Mouse (Mus musculus) kidney, embryonic 16.5 days (tissue): Measurements from ENCODE around the gene Nrxn3. TPM values are rescaled to one million over a fixed set of nuclear protein-coding genes. Genes with fewer than 3 reads are reported as not detected.

Source experiments
- ATAC-seq: fragments of 200-750 bp; cut with Nextera tagmentation; 2 replicates; pipeline ENCODE4 v1.8.0; 2017; ENCODE audit warnings: moderate TSS enrichment; ENCODE audit not compliant: low FRiP score, low TSS enrichment
- H3K27ac ChIP-seq: fragments of 300-500 bp; sonication (generic); 2 replicates; pipeline ENCODE4 v1.5.1; 2014; ENCODE audit warnings: low read length
- H3K27me3 ChIP-seq: fragments of 300-500 bp; sonication (generic); 2 replicates; pipeline ENCODE4 v1.6.1; 2014; ENCODE audit warnings: low read length, control low read depth, mixed read lengths; ENCODE audit not compliant: insufficient read depth
- H3K36me3 ChIP-seq: fragments of 300-500 bp; sonication (generic); 2 replicates; pipeline ENCODE4 v1.6.1; 2014; ENCODE audit warnings: low read length, control low read depth, mixed read lengths; ENCODE audit not compliant: insufficient read depth
- H3K4me1 ChIP-seq: fragments of 300-500 bp; sonication (generic); 2 replicates; pipeline ENCODE4 v1.6.1; 2014; ENCODE audit warnings: low read length, control low read depth, mixed read lengths; ENCODE audit not compliant: insufficient read depth
- H3K4me2 ChIP-seq: fragments of 300-500 bp; sonication (generic); replicated peaks from 2 replicates; pipeline ENCODE4 v1.6.1; 2014; ENCODE audit warnings: low read depth, low read length
- H3K4me3 ChIP-seq: fragments of 300-500 bp; sonication (generic); 2 replicates; pipeline ENCODE4 v1.5.1; 2014; ENCODE audit warnings: mild to moderate bottlenecking, low read length
- H3K9ac ChIP-seq: fragments of 300-500 bp; sonication (generic); replicated peaks from 2 replicates; pipeline ENCODE4 v1.6.1; 2014; ENCODE audit warnings: low read length
- H3K9me3 ChIP-seq: fragments of 300-500 bp; sonication (generic); 2 replicates; pipeline ENCODE4 v1.6.1; 2016; ENCODE audit warnings: low read length, control low read depth
- WGBS: fragments of 180-500 bp; shearing (Covaris S2); extraction: QIAGEN DNeasy Blood & Tissue Kit; methylation state at CpG from one replicate; pipeline ENCODE4 v1.1.7; 2014; 5-methylcytosine and 5-hydroxymethylcytosine counted together
- polyA plus RNA-seq: library from polyadenylated mRNA; unstranded; fragments of >200 nt; fragmentation: Nextera tagmentation; extraction: Ambion mirVana; gene quantifications from 2 replicates; pipeline ENCODE4 v1.2.1, GENCODE M21; 2015

The Nrxn3 gene
- polyA plus RNA-seq, 1 experiment from 2014 or later: 5.1 TPM

DNA sequence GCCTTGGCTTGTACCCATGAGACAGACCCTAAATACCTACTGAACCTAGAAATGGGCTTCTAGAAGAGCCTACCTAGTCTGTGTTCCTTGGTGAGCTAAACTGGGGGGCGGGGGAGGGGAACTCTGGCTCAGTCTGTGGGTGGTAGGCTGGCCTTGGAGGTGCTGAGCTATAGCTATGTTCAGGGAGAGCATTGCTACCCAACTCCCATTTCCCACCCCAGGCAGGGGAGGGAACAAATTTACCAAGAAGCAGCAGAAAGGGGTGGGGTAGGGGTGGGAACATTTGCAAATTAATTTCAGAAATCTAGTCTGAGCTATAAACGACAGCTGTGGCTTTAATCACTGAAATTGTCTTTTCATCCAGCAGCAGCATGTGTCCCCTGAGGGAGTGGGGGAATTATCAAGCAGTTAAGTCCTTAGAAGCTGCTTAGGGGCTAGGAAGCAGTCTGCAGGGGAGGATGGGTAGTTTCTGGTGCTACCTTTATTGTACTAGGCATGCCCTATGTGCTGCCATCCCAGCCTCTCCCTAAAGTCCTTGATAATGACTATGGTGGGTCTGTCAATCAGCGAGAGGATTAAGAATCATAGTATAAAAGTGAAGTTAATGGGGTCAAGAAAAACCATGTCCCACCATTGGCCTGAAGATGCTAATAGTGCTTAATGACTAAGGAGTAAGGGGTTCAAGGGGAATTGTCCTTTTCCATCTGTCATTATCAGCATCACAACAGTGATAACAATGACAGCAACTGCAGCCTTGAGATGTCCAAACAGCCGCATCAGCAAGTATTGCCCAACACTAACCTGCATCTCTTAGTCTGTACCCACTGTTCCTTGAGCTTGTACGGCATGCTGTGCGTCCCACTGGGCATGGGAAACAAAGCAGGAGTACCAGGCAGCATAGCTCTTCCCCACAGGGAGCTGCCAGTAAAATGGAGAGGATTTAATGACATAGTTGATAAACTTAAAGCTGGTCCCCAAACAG lies 560.0 kb downstream of the Nrxn3 start:
- Histone ChIP-seq H3K27ac (no peak overlapping the region), H3K9ac (no peak overlapping the region), H3K27me3 (no peaks in the 10 kb centered on the region), H3K9me3 (no peaks in the 10 kb centered on the region), H3K4me3 (no peak overlapping the region), H3K4me1 (no peaks in the 10 kb centered on the region), H3K4me2 (no peak overlapping the region), H3K36me3 (no peaks in the 10 kb centered on the region)
- ATAC-seq: no peak
- 68% methylated on average over 6 of the region's 6 CpGs for WGBS

DNA sequence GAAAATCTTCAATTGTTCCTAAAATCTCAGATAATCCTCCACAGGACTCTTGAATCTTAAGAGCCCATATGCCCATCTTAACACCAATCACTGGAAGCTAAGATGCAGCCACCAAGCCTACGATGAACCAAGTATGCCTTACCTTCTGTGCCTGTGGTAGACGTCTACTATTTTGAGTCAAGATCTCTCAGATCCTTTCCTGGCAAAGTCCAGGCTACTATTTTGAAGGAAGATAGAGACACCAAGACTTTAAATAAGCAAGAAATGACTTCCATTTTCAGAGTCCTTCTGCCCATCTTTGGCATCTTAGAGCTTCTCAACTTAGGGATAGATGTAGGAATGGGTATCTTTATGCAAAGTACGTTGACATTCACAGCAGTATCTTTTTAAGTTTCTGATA lies 561.7 kb downstream of the Nrxn3 start:
- Histone ChIP-seq H3K9ac (no peak overlapping the region), H3K36me3 (no peaks in the 10 kb centered on the region), H3K4me1 (no peaks in the 10 kb centered on the region), H3K27me3 (no peaks in the 10 kb centered on the region), H3K9me3 (no peaks in the 10 kb centered on the region), H3K4me2 (no peak overlapping the region), H3K27ac (no peak overlapping the region), H3K4me3 (no peak overlapping the region)
- no peak for ATAC-seq
- WGBS: 86% methylated on average over 3 of the region's 3 CpGs

DNA sequence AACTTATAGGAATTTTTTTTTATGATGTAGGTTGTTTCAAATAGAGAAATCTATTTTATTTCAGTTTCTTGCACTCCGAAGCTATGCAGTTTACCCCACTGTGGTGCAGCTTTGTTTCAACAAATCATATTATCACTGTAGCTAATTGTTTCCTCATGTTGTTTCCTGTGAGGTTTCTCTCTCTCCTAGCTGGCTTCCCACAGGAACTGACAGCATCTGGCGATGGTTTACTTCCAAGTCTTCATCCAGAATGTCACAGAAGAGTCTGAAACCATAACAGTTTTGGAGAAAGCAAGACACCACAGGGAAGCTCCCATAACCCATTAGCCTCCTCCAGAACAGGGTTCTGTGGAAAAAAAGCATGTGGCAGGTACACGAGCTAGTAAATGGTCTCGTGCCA lies 564.4 kb downstream of the Nrxn3 start:
- Histone ChIP-seq H3K9me3 (no peaks in the 10 kb centered on the region), H3K4me1 (no peaks in the 10 kb centered on the region), H3K4me3 (no peak overlapping the region), H3K9ac (no peak overlapping the region), H3K27me3 (no peaks in the 10 kb centered on the region), H3K4me2 (no peak overlapping the region), H3K27ac (no peak overlapping the region), H3K36me3 (no peaks in the 10 kb centered on the region)
- ATAC-seq: no peak
- 75% methylated on average over 4 of the region's 4 CpGs for WGBS

DNA sequence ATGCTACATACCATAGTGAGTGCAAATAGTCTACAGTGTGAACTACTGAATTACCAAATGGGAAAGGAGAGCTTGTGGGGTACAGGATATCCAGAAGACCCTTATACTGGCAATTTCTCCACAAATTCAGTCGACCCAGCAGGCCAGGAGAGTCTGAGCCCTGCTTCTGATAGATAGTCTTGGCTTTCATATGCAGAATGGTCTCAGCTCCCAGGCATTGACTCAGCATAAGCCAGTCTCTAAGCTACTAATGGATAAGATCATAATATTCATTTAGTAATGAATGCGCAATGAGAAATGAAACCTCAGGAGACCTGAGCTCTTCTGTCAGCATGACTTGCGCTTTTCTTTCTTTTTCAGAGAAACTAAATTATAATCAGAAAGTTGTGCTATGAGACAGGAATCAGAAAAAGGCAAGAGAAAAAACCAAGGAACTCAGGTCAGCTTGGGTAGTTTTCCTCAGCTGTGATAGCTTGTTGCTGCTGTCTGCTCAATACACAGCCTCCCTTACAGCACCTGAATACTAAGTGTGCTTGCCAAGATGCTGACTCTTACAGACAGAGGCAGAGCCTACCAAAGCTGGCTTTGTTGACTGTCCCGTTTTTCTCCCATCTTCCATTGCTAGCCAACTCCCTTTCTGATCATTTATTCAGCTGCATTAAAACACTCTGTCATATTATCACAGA lies 567.1 kb downstream of the Nrxn3 start:
- WGBS: 70% methylated on average over 4 of the region's 4 CpGs
- H3K9me3 ChIP-seq: no peaks in the 10 kb centered on the region
- H3K36me3 ChIP-seq: no peaks in the 10 kb centered on the region
- H3K4me3 ChIP-seq: no peak overlapping the region
- no peaks in the 10 kb centered on the region for H3K4me1 ChIP-seq
- no peak for ATAC-seq
- H3K27me3 ChIP-seq: no peaks in the 10 kb centered on the region
- H3K4me2 ChIP-seq: no peak overlapping the region
- no peak overlapping the region for H3K9ac ChIP-seq
- no peak overlapping the region for H3K27ac ChIP-seq

- H3K36me3 ChIP-seq: no peaks in the 10 kb centered on the region
- WGBS: 54% methylated on average over 4 of the region's 4 CpGs
- no peak for ATAC-seq
- no peaks in the 10 kb centered on the region for H3K4me1 ChIP-seq
- H3K27ac ChIP-seq: no peak overlapping the region
- H3K27me3 ChIP-seq: no peaks in the 10 kb centered on the region
- no peak overlapping the region for H3K4me2 ChIP-seq
- no peak overlapping the region for H3K4me3 ChIP-seq
- H3K9ac ChIP-seq: no peak overlapping the region
- H3K9me3 ChIP-seq: no peaks in the 10 kb centered on the region
Measured at GRCm38 (mm10) chr12:89290736-89291574, 568.3 kb downstream of the Nrxn3 start.

DNA sequence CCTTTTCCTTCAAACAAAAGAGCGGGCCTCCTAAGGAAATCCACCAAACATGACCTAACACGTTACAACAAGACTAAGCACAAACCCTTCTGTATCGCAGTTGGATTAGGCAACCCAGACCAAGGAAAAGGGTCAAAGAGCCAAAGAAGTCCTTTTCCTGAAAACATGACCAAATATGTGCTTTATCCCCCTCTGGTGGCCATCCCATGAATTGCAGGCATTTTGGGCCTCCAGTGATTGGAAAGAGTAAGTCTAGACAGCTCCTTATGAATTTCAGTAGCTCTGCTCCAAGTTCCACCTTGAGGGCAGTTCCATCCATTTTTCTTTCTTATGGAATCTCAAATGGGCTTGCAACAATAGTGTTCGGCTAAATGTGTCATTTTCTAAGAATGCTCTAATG lies 579.3 kb downstream of the Nrxn3 start:
- 48% methylated on average over 4 of the region's 4 CpGs for WGBS
- ATAC-seq: no peak
- no peaks in the 10 kb centered on the region for H3K36me3 ChIP-seq

DNA sequence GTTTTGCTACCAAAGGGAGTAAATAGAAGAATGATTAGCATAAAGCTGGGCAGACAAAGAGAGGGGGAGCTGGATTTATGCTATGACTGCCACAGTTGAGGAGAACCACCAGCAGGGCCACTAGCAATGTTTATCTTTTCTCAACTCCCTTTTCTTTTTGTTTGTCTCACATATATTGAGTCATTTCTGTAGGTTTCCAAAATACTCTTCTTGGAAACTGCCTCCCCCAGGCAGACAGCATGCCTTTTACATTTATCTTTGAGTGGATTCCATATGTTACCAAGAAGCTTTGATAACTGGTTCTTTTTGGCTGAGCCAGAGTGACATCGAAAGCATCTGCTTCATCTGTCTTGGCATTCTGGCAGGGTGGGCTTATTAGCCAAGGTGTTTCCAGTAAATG lies 587.5 kb downstream of the Nrxn3 start:
- 89% methylated on average over 1 of the region's 1 CpGs for WGBS
- H3K27me3 ChIP-seq: no peaks in the 10 kb centered on the region
- ATAC-seq: no peak

More for the DNA sequence above, 579.3 kb downstream of the Nrxn3 start:
- Histone ChIP-seq H3K9ac (no peak overlapping the region), H3K4me2 (no peak overlapping the region), H3K4me3 (no peak overlapping the region), H3K27ac (no peak overlapping the region), H3K4me1 (no peaks in the 10 kb centered on the region), H3K9me3 (no peaks in the 10 kb centered on the region), H3K27me3 (no peaks in the 10 kb centered on the region)

GRCm38 (mm10) chr12:89312586-89312985 lies 589.9 kb downstream of the Nrxn3 start:
- ATAC-seq: no peak
- H3K4me2 ChIP-seq: no peak overlapping the region
- H3K4me3 ChIP-seq: no peak overlapping the region
- WGBS: 41% methylated on average over 1 of the region's 1 CpGs
- H3K27ac ChIP-seq: no peak overlapping the region
- no peaks in the 10 kb centered on the region for H3K4me1 ChIP-seq
- no peak overlapping the region for H3K9ac ChIP-seq
- H3K9me3 ChIP-seq: no peaks in the 10 kb centered on the region
- H3K36me3 ChIP-seq: no peaks in the 10 kb centered on the region
- H3K27me3 ChIP-seq: no peaks in the 10 kb centered on the region

More for the DNA sequence above, 587.5 kb downstream of the Nrxn3 start:
- Histone ChIP-seq H3K4me2 (no peak overlapping the region), H3K36me3 (no peaks in the 10 kb centered on the region), H3K27ac (no peak overlapping the region), H3K4me3 (no peak overlapping the region), H3K9me3 (no peaks in the 10 kb centered on the region), H3K4me1 (no peaks in the 10 kb centered on the region), H3K9ac (no peak overlapping the region)

GRCm38 (mm10) chr12:89325864-89326560 lies 603.3 kb downstream of the Nrxn3 start:
- WGBS: 13% methylated on average over 8 of the region's 8 CpGs
- Histone ChIP-seq H3K27ac (no peak overlapping the region), H3K4me3 (no peak overlapping the region), H3K4me2 (no peak overlapping the region), H3K9me3 (no peaks in the 10 kb centered on the region), H3K27me3 (no peaks in the 10 kb centered on the region), H3K9ac (no peak overlapping the region), H3K36me3 (no peaks in the 10 kb centered on the region), H3K4me1 (0 out of 2 replicates have a peak, but pooled peaks cover 3% of the 10 kb centered on the region)
- peak; percentile 85 for ATAC-seq
